Mouse (Mus musculus) brain, embryonic 18.5 days (tissue): ENCODE measurements around the gene Oxa1l.

Experiments
- DNase-seq: peaks from one replicate; pipeline ENCODE4 v3.0.0-alpha.2; 2012; ENCODE audit warnings: low read depth, low spot score

The Oxa1l gene

DNA sequence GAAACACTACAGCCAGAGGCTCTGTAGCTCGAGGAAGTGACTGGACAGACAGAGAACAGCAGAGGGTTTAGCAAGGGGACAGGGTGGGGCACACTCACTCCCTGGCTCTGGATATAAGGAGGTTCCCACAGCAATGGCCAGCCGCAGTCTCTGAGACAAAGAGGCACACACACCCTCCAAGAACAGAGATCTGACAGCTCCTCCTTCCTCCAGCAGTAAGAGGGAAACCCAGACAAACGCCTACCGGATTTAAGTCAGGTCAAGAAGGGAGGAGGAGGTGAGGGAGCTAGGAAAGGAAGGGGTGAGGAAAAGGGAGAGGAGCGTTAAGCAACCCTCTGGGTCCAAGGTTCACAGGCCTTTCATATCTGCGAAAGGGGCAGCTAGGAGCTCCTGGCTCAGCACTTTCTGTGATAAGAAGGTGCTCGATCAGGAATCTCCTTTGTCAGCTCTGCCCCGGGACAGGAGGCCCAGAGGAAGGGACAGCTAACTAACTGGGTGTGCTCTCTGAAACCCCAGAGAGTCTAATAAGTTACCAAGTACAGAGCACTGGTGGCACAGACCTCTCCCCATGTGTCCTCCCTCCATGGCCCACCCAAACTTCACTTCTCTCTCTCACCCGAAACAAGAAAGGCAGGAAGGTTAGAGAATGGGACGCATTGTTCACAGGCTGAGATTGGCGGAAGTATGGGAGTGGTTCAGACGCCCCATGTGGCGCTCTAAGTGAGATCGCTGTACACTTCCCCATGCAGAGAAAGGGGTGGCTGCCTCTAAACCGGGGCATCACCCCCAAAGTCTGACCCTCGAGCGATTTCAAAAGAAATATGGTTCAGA is 49.6 kb downstream of the Oxa1l start:
- no peak for DNase-seq

DNA sequence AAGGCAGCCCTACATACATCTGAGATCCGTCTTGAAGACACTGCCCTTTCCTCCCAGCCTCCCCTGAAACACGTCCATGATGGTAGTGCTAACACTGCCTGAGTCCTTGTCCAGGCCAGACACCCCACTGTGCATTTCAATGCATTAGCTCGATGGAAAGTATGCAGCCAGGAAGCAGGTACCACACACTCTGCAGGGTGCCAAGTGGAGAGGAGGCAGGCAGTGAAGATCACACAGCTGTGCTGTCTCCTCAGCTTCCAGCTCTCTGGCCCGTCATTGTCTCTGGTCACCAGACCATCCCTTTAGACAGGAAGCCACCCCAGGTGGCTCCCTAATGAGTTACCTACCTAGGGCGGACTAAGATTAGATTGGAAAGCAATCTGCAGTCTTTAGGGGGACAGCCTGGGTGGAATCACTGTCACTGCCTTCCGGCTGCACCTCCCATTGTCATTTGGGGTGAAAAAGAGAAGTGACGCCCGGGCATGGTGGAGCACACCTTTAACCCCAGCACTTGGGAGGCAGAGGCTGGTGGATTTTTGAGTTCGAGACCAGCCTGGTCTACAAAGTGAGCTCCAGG is 51.5 kb downstream of the Oxa1l start:
- DNase-seq: no peak

DNA sequence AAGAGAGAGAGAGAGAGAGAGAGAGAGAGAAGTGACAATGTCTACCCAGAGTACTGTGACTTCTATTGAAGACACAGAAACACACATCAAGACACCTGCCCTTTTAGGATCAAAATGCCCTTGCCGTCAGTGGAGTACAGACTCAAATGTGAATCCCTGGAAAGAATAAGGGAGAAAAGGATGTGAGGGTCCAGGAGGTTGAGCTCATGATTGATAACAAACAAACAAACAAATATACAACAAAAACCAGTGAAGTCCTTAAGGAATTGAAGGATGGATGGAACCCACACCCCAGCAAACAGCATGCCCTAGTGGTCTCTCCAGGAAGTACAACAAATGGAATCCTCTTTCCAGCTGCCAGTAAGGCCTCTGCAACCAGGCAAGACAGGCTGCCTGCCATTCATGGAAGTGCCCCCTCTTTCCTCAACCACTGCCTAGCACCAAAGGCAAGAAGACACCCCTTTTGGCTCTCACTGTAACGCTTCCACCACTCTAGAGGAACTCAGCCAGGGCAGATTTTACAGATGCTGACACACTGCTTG is 52.1 kb downstream of the Oxa1l start:
- DNase-seq: no peak

DNA sequence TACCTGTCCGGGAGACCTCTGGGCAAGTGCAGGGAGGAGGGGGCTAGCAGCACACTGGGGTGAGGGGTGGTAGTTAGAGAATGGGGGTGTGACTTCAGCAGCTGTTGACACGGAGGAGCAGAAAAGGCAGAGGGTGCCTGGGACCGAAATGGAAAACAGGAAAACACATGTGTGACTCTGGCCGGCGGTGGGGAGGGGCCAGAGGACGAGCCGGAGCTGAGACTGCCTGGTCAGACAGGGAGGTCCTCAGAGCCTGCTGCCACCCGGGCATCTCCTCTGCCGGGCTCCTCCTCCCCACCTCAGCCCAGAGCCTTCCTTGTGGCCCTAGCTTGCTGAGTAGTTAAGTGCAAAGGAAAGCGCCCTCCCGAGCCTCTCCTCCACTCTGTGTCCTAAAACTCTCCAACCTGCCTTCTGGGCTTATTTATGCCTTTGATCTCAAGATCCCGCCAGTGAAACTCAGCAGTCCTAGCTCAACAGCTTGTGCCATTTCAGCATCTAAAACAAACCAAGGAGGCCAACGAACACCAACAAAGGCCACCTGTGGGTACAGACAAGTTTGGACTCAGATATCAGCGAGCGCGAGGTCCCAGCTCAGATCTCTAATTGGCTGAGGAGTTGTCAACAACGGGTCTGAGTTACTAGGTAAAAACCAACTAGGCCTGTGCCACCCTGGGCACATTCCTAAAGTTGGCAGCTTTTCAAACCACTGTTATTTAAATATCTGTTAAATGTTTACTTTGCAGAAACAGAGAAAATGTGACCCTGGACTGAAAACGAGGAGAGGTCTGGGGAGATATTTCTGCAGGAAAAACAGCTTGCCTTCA is 53.5 kb downstream of the Oxa1l start:
- no peak for DNase-seq

DNA sequence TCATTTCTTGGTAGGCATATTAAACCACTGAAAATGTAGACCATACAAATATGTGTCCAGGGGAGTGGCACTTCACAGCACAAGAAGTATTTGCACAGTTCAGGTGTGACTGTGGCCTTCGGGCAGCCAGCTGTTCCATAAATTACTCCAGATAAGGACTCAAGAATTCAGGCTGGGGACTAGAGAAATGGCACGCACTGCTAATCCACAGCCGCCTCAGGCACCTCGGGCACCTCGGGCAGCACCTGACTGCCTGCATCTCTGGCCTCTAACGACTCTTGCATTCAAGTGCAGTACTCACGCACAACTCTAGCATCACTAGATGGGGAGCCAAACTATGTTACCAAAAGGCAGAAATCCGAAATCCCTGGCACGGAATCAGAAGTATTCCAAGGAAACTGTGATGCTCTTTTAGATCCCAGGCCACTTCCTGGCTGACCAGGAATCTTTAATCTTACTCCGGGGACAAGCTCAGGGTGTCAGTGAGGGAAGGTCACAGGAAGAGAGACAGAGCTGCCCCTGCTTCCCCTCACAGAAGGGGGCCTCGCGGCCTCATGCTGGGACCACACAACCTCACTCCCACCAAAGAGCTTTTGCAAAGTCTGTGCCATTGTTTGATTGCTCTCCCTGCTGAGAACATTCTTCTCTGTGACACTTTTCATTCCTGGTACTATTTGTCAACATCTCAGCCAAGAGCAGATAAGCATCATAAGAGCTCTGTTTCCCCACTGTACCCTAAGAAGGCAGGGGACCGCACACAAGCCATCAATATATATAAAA is 54.8 kb downstream of the Oxa1l start:
- DNase-seq: no peak

DNA sequence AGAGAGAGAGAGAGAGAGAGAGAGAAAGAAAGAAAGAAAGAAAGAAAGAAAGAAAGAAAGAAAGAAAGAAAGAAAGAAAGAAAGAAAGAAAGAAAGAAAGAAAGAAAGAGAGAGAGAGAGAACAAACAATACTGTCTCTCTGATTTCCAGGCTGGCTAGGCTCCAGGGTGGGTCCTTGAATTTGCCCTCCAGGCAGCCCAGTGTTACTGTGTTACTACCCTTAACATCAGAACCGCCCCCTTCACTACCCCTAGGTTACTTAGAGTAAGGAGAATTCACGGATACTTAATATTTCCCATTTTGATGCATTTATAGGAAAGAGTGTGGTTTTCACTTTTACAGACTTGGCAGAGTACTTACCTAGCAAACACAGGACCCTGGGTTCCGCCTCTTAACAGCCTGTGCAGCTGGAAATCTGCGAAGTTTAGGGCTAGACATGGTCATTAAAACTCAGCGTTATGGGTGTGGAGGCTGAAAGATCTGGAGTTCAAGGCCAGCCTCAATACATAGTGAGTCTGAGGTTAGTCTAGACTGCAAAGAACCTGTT is 55.7 kb downstream of the Oxa1l start:
- no peak for DNase-seq

DNA sequence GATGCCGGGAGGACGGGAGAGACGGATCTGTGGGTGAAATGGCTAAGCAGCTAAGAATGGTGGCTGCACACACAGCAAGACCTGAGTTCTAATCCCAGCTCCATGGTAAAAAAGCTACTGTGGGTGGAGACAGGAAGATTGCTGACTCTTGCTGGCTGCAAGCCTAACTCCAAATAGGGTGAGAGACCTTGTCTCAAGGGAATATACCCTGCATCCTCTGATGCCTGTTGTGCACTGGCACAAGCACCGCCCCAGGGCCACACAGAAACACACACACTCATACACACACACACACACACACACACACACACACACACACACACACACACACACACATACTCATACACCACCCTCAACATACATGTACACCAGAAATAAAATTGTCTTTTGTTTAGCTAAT is 56.2 kb downstream of the Oxa1l start:
- DNase-seq: no peak

DNA sequence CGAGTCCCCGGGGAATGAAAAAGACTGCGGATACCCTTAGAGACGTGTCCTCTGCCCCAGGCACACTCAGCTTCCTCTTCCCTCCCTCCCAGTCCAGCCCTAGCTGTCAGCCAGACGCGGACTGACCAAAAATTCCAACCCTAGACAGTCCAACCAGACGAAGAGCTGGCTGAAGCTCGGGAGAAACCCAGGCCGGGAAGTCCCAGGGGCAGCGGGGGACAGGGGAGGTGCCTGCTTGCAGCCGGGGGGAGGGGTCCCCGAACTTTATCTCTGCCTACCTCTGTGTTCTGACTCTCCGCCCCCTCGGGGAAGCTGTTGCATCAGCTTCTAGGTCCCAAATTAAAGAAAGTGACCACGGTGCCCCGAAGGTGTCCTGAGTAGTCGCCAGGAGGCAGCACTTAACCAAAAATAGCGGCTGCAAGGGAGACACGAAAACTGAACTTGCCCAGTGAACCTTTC is 57.0 kb downstream of the Oxa1l start, which contains the start of gene Slc7a7:
Gene Slc7a7 (minus strand): TSS at position 158 of the 459 bp plus-strand sequence.
- DNase-seq: no peak
